Comparison of ENCODE assay signal across 37 mouse cellular contexts in the genomic region with DNA sequence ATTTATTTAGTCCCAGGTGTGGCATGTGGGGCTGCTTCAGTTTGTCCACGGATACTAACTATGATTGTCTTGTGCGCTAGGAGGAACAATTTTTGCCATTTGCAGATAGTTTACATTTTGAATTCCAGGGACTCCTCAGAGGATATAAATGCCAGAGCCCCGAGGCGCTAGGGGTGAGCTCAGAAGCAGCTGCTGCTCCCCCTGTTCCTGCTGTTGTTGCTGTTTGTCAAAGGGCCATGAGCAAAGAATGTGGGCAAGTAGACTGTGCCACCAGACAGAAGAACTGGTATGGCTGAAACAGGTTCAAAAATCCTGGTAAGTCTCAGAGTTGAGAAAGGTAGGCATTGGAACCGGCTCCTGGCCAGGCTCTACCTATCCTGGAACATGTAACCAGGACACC. TPM values are rescaled to one million over a fixed set of nuclear protein-coding genes. Genes with fewer than 3 reads are reported as not detected.
"Had no signal": no experiment of that assay in that cellular context is flagged by ENCODE, and none has a peak within 500 bp of the region (broad histone marks: within the 10 kb centered on the region; RNA-seq: fewer than 3 reads in every experiment).

No protein-coding gene starts in this region.

- H3K27me3 ChIP-seq: heart, embryonic 13.5 days; heart, embryonic 15.5 days; hindbrain, embryonic 12.5 days; hindbrain, embryonic 15.5 days; intestine, embryonic 15.5 days; kidney, embryonic 15.5 days had no signal

- H3K4me3 ChIP-seq: heart, embryonic 10.5 days; heart, embryonic 12.5 days; heart, embryonic 13.5 days; heart, embryonic 15.5 days; hindbrain, embryonic 10.5 days; hindbrain, embryonic 12.5 days; hindbrain, embryonic 13.5 days; hindbrain, embryonic 15.5 days; intestine, embryonic 15.5 days; kidney, embryonic 15.5 days; layer of hippocampus, adult 2 months had no signal

- H3K36me3 ChIP-seq: heart, embryonic 10.5 days; heart, embryonic 12.5 days; heart, embryonic 15.5 days; hindbrain, embryonic 10.5 days; hindbrain, embryonic 12.5 days; hindbrain, embryonic 15.5 days; intestine, embryonic 15.5 days had no signal

- ATAC-seq: hindbrain, embryonic 16.5 days; hindbrain, postnatal 0 days; inflammation-experienced regulatory T-cells, adult 6 months; intestine, embryonic 15.5 days; intestine, embryonic 16.5 days; intestine, postnatal 0 days had no signal

- H3K4me2 ChIP-seq: heart, embryonic 11.5 days; heart, embryonic 12.5 days; heart, embryonic 13.5 days; heart, embryonic 15.5 days; hindbrain, embryonic 12.5 days; hindbrain, embryonic 13.5 days; hindbrain, embryonic 14.5 days; hindbrain, embryonic 15.5 days; intestine, embryonic 15.5 days; kidney, embryonic 15.5 days had no signal

- H3K27ac ChIP-seq: heart, embryonic 10.5 days; heart, embryonic 13.5 days; heart, embryonic 15.5 days; hindbrain, embryonic 10.5 days; hindbrain, embryonic 12.5 days; hindbrain, embryonic 13.5 days; hindbrain, embryonic 14.5 days; hindbrain, embryonic 15.5 days; hindbrain, postnatal 0 days; intestine, embryonic 15.5 days; kidney, embryonic 15.5 days; kidney, postnatal 0 days; layer of hippocampus, adult 2 months had no signal

- H3K9ac ChIP-seq: heart, embryonic 12.5 days; heart, embryonic 13.5 days; heart, embryonic 15.5 days; hindbrain, embryonic 12.5 days; hindbrain, embryonic 13.5 days; hindbrain, embryonic 14.5 days; hindbrain, embryonic 15.5 days; intestine, embryonic 15.5 days; kidney, embryonic 15.5 days had no signal

- H3K9me3 ChIP-seq: heart, embryonic 10.5 days; heart, embryonic 12.5 days; heart, embryonic 13.5 days; heart, embryonic 15.5 days; hindbrain, embryonic 10.5 days; hindbrain, embryonic 12.5 days; hindbrain, embryonic 13.5 days; hindbrain, embryonic 15.5 days; intestine, embryonic 15.5 days; kidney, embryonic 15.5 days had no signal

- H3K4me1 ChIP-seq: heart, embryonic 10.5 days; heart, embryonic 12.5 days; heart, embryonic 13.5 days; hindbrain, embryonic 10.5 days; hindbrain, embryonic 12.5 days; hindbrain, embryonic 13.5 days; hindbrain, embryonic 15.5 days; intestine, embryonic 15.5 days; kidney, embryonic 15.5 days had no signal

- DNase-seq: heart, postnatal 10 days; heart, postnatal 14 days; heart, postnatal 36 days; heart, postnatal 4 days; kidney, adult 11 months; kidney, adult 18-20 months; kidney, adult 2 months; kidney, adult 8-10 months; kidney, adult 9 months; kidney, postnatal 10 days; kidney, postnatal 14 days; kidney, postnatal 25 days; kidney, postnatal 36 days; kidney, postnatal 4 days; layer of hippocampus, adult 9-11 months; layer of hippocampus, postnatal 36 days had no signal

RNA-seq across cellular contexts. Expression of a gene that starts 33.6 kb away (rescaled TPM):
- polyA plus RNA-seq: heart, embryonic 14.5 days; heart, postnatal 0 days had no signal
